Mouse (Mus musculus): ENCODE measurements around the gene Ccdc51. TPM values are rescaled to one million over a fixed set of nuclear protein-coding genes. Genes with fewer than 3 reads are reported as not detected.

The Ccdc51 gene
- polyA plus RNA-seq, 1 experiment, result 4.9 TPM

DNA sequence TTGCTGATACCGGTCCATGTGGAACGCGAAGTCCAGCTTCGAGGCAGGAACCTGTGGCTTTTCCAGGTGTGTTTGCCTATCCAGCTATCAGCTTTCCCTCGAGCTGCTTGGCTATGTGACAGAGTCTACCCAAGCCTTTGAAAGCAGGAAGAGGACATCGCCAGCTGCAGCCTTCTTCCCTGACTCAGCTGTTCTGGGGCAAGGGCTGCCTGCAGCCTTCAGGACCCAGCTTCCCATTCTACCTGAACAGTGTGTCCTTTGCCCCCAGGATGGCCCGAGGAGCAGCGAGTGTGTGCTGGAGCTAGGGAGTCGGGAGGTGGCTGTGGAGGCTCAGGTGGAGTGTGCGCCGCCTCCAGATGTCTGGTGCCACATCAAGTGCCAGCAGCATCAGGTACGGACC lies 23.4 kb downstream of the Ccdc51 start:
- Histone ChIP-seq H3K27ac (ENCODE audit: insufficient read depth, low read length) (no peak overlapping the region), H3K36me3 (ENCODE audit: control insufficient read depth, insufficient read depth, low read length, poor library complexity, severe bottlenecking) (0 out of 2 replicates have a peak, but pooled peaks cover 3% of the 10 kb centered on the region), H3K9ac (ENCODE audit: low read depth, poor library complexity, severe bottlenecking) (no peak overlapping the region), H3K9me3 (replicated peaks; ENCODE audit: control insufficient read depth, insufficient read depth, low read length, poor library complexity, severe bottlenecking) (peaks cover 6% of the 10 kb centered on the region; the same call in 1 of the 2 replicates), H3K27me3 (ENCODE audit: control insufficient read depth, insufficient read depth, low read length, poor library complexity, severe bottlenecking) (no peaks in the 10 kb centered on the region), H3K4me1 (ENCODE audit: control insufficient read depth, insufficient read depth, low read length) (no peaks in the 10 kb centered on the region), H3K4me3 (ENCODE audit: low read depth, low read length) (no peak overlapping the region)
- TF ChIP-seq CTCF (IDR thresholded peaks at IDR 0.05; ENCODE audit: low read depth, low read length) (no peak), EP300 (IDR thresholded peaks at IDR 0.05; ENCODE audit: insufficient read depth, low read depth, low read length) (no peak), POLR2A (IDR thresholded peaks at IDR 0.05; ENCODE audit: insufficient read depth, low read length) (no peak)

DNA sequence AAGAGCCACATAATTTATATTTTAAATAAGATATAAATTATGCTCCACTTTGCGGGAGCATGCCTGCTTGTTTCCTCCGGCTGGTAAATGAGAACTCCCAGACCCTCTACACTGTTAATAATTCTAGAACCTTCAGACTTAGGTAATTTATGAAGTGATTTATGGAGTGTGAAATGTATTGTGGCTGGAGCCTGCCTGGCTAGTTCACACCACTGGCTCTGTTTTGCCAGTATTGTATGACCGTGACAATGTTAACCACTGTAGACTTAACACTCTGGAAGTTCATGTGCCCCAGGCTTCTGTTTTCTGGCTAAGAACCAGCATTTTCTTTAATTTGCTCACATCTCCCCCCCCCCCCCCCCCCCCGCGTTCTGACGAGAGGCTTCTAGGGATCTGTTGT lies 25.0 kb downstream of the Ccdc51 start:
- Histone ChIP-seq H3K9me3 (replicated peaks; ENCODE audit: control insufficient read depth, insufficient read depth, low read length, poor library complexity, severe bottlenecking) (peaks cover 6% of the 10 kb centered on the region; the same call in 1 of the 2 replicates), H3K4me1 (ENCODE audit: control insufficient read depth, insufficient read depth, low read length) (no peaks in the 10 kb centered on the region), H3K4me3 (ENCODE audit: low read depth, low read length) (no peak overlapping the region), H3K9ac (ENCODE audit: low read depth, poor library complexity, severe bottlenecking) (no peak overlapping the region), H3K27me3 (ENCODE audit: control insufficient read depth, insufficient read depth, low read length, poor library complexity, severe bottlenecking) (no peaks in the 10 kb centered on the region), H3K36me3 (ENCODE audit: control insufficient read depth, insufficient read depth, low read length, poor library complexity, severe bottlenecking) (0 out of 2 replicates have a peak, but pooled peaks cover 3% of the 10 kb centered on the region), H3K27ac (ENCODE audit: insufficient read depth, low read length) (no peak overlapping the region)
- no peak for TF ChIP-seq EP300 (IDR thresholded peaks at IDR 0.05; ENCODE audit: insufficient read depth, low read depth, low read length)
- TF ChIP-seq CTCF (IDR thresholded peaks at IDR 0.05; ENCODE audit: low read depth, low read length), result no peak
- no peak for TF ChIP-seq POLR2A (IDR thresholded peaks at IDR 0.05; ENCODE audit: insufficient read depth, low read length)

DNA sequence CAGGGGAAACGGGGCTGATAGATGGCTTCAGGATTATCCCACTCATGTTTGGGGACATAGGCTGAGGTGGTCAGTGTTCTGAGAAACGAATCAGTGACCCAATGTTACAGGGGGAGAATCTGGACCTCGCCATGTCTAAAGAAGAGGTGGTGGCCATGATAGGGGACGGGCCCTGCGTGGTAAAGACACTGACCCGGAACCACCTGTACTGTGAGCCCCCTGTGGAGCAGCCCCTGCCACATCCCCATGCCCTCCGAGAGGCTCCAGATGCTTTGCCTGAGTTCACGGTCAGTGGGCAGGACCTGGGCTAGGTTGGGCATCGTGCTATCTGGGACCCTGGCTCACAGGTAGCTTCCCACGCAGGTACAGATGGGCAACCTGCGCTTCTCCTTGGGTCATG lies 27.9 kb downstream of the Ccdc51 start:
- Histone ChIP-seq H3K27ac (ENCODE audit: insufficient read depth, low read length) (no peak overlapping the region), H3K9me3 (replicated peaks; ENCODE audit: control insufficient read depth, insufficient read depth, low read length, poor library complexity, severe bottlenecking) (peaks cover 6% of the 10 kb centered on the region; the same call in 1 of the 2 replicates), H3K27me3 (ENCODE audit: control insufficient read depth, insufficient read depth, low read length, poor library complexity, severe bottlenecking) (no peaks in the 10 kb centered on the region), H3K36me3 (ENCODE audit: control insufficient read depth, insufficient read depth, low read length, poor library complexity, severe bottlenecking) (peaks cover 13% of the 10 kb centered on the region; the same call in 1 of the 2 replicates), H3K9ac (ENCODE audit: low read depth, poor library complexity, severe bottlenecking) (no peak overlapping the region), H3K4me3 (ENCODE audit: low read depth, low read length) (no peak overlapping the region), H3K4me1 (ENCODE audit: control insufficient read depth, insufficient read depth, low read length) (no peaks in the 10 kb centered on the region)
- no peak for TF ChIP-seq POLR2A (IDR thresholded peaks at IDR 0.05; ENCODE audit: insufficient read depth, low read length)

DNA sequence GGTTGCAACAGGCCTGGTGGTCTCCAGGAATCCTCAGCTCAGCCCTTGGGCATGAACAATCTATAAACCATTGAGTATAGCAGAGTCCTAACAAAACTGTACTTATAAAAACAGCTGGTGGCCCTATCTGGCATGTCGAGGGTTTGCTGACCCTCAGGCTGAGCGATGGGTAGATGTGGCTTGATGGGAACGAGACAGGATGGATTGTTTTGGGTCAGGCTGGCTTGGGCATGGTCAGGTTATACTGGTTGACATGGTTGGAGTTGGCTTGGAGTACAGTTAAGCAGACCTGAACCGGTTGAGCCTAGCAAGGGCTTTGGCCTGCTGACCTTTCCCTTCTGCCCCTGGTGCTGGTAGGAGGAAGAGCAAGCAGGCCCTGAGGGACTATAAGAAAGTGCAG lies 28.8 kb downstream of the Ccdc51 start:
- no peak overlapping the region for H3K27ac ChIP-seq (ENCODE audit: insufficient read depth, low read length)
- no peak overlapping the region for H3K9ac ChIP-seq (ENCODE audit: low read depth, poor library complexity, severe bottlenecking)
- no peak overlapping the region for H3K4me3 ChIP-seq (ENCODE audit: low read depth, low read length)

DNA sequence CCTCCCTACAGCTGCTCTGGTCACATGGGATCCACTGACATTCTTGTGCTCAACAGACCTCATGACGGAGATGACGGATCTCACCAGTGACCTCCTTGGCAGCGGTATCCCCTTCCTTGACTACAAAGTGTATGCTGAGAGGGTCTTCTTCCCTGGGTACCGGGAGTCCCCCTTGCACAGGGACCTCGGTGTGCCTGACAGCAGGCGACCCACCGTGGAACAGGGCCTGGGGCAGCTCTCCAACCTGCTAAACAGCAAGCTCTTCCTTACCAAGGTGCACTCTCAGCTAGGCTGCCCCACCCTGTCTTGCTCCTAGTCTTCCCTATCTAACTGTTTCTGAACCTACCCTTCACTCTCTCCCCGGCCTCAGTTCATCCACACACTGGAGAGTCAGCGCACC lies 29.3 kb downstream of the Ccdc51 start:
- Histone ChIP-seq H3K36me3 (ENCODE audit: control insufficient read depth, insufficient read depth, low read length, poor library complexity, severe bottlenecking) (peaks cover 15% of the 10 kb centered on the region; the same call in 1 of the 2 replicates), H3K27ac (ENCODE audit: insufficient read depth, low read length) (no peak overlapping the region), H3K27me3 (ENCODE audit: control insufficient read depth, insufficient read depth, low read length, poor library complexity, severe bottlenecking) (no peaks in the 10 kb centered on the region), H3K9ac (ENCODE audit: low read depth, poor library complexity, severe bottlenecking) (no peak overlapping the region), H3K4me1 (ENCODE audit: control insufficient read depth, insufficient read depth, low read length) (no peaks in the 10 kb centered on the region), H3K9me3 (replicated peaks; ENCODE audit: control insufficient read depth, insufficient read depth, low read length, poor library complexity, severe bottlenecking) (peaks cover 6% of the 10 kb centered on the region; the same call in 1 of the 2 replicates), H3K4me3 (ENCODE audit: low read depth, low read length) (no peak overlapping the region)
- TF ChIP-seq POLR2A (IDR thresholded peaks at IDR 0.05; ENCODE audit: insufficient read depth, low read length) (no peak), CTCF (IDR thresholded peaks at IDR 0.05; ENCODE audit: low read depth, low read length) (no peak), EP300 (IDR thresholded peaks at IDR 0.05; ENCODE audit: insufficient read depth, low read depth, low read length) (no peak)

More for the DNA sequence above, 28.8 kb downstream of the Ccdc51 start:
- no peaks in the 10 kb centered on the region for H3K27me3 ChIP-seq (ENCODE audit: control insufficient read depth, insufficient read depth, low read length, poor library complexity, severe bottlenecking)
- peaks cover 14% of the 10 kb centered on the region; the same call in 1 of the 2 replicates for H3K36me3 ChIP-seq (ENCODE audit: control insufficient read depth, insufficient read depth, low read length, poor library complexity, severe bottlenecking)
- H3K9me3 ChIP-seq (replicated peaks; ENCODE audit: control insufficient read depth, insufficient read depth, low read length, poor library complexity, severe bottlenecking), result peaks cover 6% of the 10 kb centered on the region; the same call in 1 of the 2 replicates
- H3K4me1 ChIP-seq (ENCODE audit: control insufficient read depth, insufficient read depth, low read length), result no peaks in the 10 kb centered on the region
- TF ChIP-seq EP300 (IDR thresholded peaks at IDR 0.05; ENCODE audit: insufficient read depth, low read depth, low read length) (no peak), CTCF (IDR thresholded peaks at IDR 0.05; ENCODE audit: low read depth, low read length) (no peak), POLR2A (IDR thresholded peaks at IDR 0.05; ENCODE audit: insufficient read depth, low read length) (no peak)

DNA sequence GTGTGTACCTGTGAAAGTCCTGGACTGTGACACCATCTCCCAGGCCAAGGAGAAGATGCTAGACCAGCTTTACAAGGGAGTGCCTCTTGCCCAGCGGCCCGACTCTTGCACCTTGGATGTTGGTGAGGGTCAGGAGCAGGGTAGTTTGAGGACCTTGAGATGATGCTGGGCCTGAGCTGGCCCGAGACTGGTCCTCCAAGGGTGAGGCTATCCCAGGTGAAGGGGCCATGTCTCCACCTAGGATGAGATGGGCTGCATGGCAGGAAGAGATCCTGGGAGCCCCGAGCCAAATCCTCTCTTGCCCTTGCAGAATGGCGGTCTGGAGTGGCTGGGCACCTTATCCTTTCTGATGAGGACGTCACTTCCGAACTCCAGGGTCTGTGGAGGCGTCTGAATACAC lies 31.0 kb downstream of the Ccdc51 start:
- TF ChIP-seq EP300 (IDR thresholded peaks at IDR 0.05; ENCODE audit: insufficient read depth, low read depth, low read length), result no peak
- no peak for TF ChIP-seq POLR2A (IDR thresholded peaks at IDR 0.05; ENCODE audit: insufficient read depth, low read length)
- no peak for TF ChIP-seq CTCF (IDR thresholded peaks at IDR 0.05; ENCODE audit: low read depth, low read length)
- H3K27ac ChIP-seq (ENCODE audit: insufficient read depth, low read length), result no peak overlapping the region
- no peaks in the 10 kb centered on the region for H3K4me1 ChIP-seq (ENCODE audit: control insufficient read depth, insufficient read depth, low read length)
- no peak overlapping the region for H3K4me3 ChIP-seq (ENCODE audit: low read depth, low read length)
- peaks cover 17% of the 10 kb centered on the region; the same call in 1 of the 2 replicates for H3K36me3 ChIP-seq (ENCODE audit: control insufficient read depth, insufficient read depth, low read length, poor library complexity, severe bottlenecking)
- H3K9me3 ChIP-seq (replicated peaks; ENCODE audit: control insufficient read depth, insufficient read depth, low read length, poor library complexity, severe bottlenecking), result peaks cover 6% of the 10 kb centered on the region; the same call in 1 of the 2 replicates
- H3K9ac ChIP-seq (ENCODE audit: low read depth, poor library complexity, severe bottlenecking), result no peak overlapping the region
- H3K27me3 ChIP-seq (ENCODE audit: control insufficient read depth, insufficient read depth, low read length, poor library complexity, severe bottlenecking), result no peaks in the 10 kb centered on the region

Measured in ES-Bruce4 (cell line).